Mouse (Mus musculus): ENCODE measurements around the gene Aven. TPM values are rescaled to one million over a fixed set of nuclear protein-coding genes. Genes with fewer than 3 reads are reported as not detected.

Gene Aven
- polyA plus RNA-seq, 1 experiment: 12.9 TPM

DNA sequence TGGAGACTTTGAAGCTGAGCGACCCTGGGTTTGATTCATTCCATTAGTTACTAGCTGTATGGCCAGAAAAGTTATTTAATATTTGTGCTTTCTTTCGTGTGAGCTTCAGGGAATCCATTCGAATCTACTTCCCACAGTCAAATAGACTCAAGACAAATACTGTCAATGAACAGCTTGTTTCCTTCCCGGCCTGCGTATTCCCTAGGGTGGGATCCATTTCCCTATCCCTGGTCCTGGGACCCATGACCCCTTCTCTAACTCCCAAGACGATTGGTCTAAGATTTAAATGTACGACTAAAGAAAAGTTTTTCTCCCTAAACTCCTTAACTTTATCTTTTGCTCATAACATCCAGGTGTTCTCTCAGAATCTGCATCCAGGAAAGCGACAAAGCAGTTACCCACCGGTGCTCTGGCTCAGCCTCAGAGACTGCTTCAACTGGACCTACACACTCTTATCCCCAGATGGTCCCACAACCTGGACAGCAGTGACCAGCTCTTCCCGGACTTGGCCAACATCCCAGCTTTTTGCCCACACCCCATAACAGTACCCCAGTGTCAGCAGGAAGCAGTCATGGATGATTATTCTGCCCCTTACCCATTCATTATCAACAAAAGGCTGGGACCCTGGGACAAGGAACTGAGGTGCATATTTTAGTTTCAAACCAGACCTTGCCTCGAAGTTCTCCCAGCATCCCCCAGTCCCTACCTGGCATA lies 2.1 kb upstream of the Aven start:
- DNase-seq (ENCODE audit: low spot score): no peak

DNA sequence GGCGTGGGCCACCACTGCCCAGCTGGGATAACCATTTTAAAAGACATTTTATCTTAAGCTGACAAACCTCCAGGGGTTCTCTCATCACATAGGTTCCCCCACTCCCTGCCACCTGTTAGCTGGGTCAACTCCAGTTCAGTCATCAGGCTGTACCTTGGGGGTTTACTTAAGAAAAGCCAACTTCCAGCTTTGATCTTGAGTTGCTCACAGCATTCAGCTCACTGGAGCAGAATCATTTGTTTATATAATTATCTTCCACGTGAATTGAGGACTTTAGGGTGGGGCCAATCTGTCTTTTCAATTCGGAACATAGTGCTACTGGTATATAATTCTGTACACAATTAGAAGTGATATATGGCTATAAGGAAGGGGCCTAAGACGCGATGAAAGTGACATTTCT lies 1.1 kb upstream of the Aven start:
- no peak for DNase-seq (ENCODE audit: low spot score)

DNA sequence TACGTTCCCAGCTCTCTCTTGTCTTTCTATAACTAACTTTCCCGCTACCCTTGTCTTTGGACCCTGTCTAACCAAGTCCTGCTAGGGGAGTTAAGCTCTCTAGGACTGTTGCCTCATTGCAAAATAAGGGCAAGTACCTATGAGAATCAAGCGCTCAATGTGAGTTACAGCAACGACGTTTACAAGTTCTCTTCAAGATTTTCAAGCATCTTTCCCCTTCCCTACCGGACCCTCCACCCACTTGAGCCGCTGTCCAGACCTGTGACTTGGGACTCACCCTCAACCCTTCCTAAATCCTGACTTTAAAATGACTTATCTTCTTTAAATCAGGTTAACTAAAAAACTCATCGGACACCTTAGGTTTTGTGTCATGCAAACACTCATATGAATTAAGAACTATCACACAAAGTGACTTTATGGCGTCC lies 321 bp upstream of the Aven start:
- DNase-seq (ENCODE audit: low spot score): no peak

DNA sequence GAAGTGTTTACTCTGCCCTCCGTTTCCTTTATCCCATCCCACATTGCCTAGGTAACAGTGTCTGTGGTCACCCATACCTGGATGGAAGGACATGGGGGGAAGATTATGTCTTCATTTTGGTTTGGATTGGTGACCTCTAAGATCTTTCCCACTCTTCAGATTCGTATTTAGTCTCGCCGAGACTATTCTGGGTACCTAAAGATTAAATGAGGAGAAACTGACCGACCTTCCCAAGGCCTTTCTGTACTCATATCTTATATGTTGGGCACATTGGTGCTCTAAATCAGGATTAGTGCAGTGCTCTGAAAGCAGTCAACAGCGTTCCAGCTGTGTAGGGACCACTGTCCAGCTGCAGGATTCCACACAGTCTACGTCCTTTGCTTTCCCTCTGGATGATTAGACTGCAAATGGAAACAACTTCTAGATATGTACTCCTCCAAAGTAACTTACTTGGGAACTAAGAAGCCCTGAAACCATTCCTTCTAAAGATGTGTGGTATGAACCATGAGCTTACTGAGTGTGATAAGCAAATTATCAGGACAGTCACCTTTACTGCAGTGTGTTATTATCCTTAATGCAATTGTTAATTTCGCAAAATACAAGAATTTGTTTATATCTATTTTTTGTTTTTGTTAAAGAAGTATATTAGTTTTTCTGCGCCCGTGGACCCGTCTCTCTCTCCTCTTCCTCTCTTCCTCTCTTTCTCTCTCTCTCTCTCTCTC lies 936 bp downstream of the Aven start:
- DNase-seq (ENCODE audit: low spot score): no peak

DNA sequence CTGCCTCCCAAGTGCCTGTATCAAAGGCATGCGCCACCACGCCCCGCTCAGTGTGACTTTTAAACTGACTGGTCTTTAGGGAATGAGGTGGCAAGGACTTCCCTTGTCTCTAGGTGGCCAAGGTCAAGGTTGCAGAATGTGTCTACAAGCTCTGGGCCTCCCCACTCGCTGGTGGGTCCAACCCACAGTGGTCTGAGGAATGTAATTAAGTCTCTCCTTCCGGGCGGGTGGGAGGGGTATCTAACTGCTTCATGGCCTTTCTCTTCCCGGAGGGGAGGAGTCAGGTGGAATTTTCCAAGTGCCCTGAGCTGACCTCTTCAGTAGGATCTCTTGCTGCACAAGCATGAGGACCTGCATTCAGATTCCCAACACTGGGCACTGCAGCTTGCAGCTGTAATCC lies 5.1 kb downstream of the Aven start:
- DNase-seq (ENCODE audit: low spot score): no peak

DNA sequence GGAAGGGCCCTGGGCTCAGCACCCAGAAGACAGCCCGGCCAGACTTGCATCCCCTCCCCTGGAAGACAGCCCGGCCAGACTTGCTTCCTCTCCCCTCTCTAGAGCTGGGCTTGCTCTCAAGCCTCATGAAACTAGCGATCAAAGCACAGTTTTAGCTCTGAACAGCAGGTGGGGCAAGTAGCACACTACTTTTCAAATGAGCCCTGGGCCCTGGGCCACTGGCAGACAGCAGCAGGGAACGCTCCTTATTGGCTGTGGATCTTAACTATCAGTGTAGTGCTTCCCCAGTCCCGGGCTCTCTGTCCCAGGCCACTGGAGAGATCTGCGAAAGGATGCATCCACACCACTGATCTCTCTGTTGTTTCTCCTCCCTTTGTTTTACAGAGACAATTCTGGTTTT lies 8.4 kb downstream of the Aven start:
- DNase-seq (ENCODE audit: low spot score): no peak

DNA sequence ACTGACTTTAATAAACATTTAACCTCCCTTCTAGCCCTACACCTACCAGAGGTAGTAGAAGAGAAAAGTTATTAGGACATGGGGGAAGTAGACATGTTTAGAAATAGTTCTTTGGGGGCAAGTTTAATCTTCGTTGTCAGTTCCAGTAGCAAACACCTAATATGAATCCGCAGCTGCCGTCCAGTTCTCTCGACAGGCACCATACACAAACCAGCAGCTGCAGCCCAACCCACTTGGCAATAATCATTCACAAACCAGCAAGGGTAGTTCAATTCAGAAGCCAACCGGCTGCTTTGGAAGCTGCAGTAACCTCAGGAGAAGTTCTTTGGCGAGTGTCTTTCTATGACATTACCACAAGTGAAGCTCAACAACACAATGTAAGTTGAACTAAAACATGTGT lies 11.2 kb downstream of the Aven start:
- DNase-seq (ENCODE audit: low spot score): no peak

DNA sequence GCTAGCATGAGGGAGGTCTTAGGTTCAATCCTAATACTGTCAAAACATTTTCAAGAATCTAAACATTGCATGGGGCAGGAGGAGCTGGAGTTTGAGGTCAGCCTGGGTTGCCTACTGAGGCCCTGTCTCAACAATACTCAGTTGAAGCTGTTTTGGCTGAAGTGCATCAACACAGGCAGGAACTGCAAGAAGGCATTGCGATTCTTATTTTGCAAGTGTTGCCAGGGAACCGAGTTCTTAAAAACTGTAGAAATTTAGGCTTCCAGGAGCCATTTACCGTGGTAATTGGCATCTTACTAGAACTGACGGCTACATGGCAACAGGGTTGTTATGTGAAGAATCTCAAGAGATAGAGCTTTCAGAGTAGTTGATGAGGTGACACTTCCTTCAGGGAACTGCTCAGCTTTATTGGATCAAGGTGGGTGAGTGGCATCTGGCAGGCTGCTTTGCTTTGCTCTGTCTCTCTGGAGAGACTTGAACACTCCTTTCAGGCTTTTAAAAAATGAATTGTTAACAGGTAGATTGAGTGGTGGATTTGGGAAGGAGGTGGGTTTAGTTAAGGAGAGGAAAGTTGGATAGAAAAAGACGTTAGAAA lies 14.2 kb downstream of the Aven start:
- no peak for DNase-seq (ENCODE audit: low spot score)

DNA sequence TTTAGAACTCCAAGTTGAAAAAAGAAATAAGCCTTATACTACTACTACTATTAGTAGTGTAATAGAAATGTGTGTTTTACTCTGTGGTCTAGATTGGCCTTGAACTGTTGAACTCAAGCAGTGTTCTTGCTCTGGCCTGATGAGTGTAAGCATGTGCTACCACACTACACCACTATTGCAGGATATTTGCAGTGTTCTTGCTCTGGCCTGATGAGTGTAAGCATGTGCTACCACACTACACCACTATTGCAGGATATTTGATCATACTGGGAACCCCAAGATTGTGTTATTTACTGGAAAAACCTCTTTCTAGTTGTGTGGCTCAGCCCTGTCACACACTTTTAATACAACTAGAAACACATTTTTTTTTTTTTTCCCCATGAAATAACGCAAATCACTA lies 14.7 kb downstream of the Aven start:
- DNase-seq (ENCODE audit: low spot score): no peak

DNA sequence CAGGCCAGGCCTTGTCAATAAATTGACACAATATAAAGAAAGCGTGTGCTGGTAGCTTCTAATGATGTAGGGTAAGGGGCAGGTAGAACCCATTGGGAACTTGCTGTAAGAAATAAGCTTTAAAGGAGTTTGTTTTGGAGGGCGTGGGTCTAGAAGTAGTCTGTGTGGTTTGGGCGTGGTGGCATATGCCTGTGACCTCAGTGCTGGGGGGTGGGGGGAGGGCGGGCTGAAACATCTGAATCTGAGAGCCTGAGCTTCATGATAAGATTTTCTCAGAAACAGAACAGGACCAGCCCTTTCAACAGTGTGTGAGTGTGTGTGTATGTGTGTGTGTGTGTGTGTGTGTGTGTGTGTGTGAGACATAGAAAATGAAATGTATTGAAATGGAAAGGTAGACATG lies 17.4 kb downstream of the Aven start:
- DNase-seq (ENCODE audit: low spot score): no peak

DNA sequence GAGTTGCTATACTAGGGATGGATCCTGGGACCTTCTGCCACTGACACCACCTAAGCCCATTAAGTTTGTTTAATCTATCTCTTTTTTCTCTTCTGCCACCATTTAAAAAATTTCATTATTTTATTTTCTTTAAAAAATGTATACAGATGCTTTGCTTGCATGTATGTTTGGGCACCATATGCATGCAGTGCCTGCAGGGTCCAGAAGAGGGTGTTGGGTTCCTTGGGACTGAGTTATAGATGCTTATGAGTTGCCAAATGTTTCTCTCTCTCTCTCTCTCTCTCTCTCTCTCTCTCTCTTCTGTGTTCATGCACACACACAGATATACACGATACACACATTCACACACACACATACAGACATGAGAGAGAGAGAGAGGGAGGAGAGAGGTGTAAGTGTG lies 20.3 kb downstream of the Aven start:
- no peak for DNase-seq (ENCODE audit: low spot score)

DNA sequence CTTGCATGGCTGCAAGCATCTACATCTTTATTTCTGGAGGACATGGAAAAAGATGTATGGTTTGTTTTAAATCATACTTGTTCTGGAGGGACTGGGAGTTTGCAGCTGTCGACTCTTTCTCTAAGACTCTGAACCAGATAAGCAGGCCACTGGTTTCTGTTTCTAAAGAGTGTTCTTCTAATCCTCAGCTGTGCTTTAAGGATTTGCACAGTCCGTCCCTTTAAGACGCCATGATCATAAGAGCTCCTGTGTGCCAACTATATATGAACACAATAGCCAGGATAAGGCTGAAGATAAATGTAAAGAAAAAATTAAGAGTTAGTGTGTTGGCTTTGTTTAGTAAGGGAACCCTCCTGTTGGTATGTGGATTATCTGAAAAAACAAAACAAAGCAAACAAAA lies 24.0 kb downstream of the Aven start:
- DNase-seq (ENCODE audit: low spot score): no peak

DNA sequence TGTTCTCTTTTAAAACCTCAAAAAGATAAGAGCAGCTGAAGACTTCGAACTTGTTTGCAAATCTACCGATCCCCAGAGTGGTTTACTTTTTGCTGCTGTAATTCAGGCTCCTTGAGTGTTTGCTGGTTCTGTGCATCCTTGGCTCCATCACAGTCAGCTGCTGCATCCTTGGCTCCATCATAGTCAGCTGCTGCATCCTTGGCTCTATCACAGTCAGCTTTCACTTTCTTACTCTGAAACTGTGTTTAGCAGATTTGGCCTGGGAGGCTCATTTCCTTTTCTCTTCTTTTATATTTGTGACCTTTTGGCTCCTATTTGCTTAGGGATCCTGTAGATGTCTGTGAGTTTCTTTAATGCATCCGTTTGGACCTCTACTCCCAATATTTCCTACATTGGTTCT lies 24.5 kb downstream of the Aven start:
- DNase-seq (ENCODE audit: low spot score): no peak

DNA sequence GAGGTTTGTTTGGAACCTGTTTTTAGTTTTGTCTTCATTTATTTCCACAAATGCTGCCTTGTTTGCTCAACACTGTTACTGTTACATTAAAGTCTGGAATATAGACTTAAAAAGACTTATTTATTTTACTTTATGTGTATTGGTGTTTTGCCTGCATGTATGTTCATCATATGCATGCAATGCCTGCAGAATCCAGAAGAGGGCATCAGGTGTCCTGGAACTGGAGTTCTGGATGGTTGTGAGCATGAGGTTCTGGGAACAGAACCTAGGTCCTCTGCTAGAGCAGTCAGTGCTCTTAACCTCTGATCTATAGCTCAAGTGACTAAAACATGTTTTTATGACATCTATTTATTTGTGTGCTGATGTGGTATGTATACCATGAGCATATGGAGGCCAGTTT lies 25.8 kb downstream of the Aven start:
- DNase-seq (ENCODE audit: low spot score): no peak

DNA sequence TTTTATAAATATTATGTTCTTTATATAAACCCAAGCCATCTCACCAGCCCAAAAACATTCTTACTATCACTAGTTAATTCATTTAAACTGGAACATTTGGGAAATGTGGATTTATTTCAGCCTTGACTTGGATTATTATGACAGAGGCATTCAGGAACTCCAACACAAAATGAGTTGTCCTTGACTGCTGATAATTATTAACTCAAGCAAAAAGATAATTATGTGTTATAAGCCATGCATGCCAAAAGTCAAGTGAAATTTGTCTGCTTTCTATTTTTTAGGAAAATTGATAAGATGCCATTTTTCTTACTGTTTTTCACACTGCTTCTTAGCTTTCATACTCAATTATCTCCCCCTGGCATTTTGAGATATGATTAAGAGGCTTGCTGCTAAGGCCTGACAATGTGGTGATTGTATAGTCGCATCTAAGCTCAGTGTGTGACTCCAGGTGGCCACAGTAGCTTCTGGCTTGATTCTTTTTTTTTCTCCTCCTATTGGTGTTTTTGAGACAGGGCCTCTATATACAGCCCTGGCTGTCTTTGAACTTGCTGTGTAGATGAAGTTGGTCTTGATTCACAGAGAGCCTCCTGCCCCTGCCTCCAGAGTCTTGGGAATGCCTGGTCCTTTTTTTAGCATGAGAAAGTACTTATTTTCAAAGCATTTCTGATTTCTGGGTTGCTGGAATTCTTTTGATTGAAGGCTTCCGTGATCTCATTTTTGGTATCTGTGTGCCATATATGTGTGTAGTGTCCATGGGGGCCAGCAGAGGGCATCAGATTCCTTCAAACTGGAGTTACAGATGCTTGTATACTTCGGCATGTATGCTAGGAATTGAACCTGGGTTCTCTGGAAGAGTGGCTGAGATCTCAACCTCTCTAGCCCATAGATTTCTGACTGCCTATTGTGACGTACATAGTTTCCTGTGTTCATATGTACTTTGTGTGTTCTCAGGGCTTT lies 28.0 kb downstream of the Aven start:
- no peak for DNase-seq (ENCODE audit: low spot score)

DNA sequence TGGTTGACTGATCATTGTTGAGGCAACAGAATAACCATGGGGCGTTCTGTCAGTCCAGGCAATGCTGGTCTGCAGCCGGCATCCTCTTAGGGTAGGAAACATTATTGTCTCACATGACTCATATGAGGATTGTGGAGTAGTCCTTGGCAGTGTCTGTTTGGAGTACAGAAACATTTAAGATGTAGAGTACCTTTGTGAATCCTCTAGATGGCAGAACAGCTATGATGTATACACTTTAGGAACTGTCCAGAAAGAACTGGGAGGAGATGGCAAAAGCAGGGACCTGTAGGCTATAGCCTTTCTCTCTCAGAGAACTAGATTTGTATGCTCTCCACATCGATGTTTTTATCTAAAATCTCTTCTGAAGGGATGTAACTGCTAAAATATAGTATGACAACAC lies 34.2 kb downstream of the Aven start:
- no peak for DNase-seq (ENCODE audit: low spot score)

DNA sequence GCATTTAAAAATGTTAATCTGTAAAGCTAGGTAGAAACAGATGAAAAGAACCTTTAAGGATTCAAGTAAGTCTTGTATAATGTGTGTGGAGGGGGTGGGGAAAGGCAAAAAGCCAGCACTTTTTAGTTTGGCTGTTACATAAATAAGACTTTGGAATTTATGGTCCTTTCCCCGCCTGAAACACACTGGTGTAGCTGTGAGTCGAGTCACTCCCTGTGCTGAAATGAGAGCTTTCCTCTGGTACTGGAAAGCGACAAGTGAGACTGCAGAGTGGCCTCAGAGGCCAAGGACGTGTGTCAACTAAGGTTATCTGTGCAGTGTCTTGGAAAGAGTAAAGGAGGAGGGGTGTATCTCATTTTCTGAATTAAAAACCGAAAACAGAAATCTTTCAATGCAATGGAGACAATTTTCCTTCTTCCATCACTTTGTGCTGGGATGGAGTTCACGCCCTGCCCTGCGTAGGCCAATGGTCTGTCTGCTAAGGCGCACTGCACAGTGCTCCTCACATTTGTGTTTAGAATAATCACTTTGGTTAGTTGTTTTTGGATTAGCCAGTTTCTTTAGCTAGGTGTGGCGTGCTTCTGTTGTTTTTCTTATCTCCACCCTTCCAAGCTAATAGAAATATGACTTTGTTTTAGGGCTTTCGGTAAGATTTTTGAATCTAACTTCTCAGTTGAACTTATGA lies 40.2 kb downstream of the Aven start:
- no peak for DNase-seq (ENCODE audit: low spot score)

DNA sequence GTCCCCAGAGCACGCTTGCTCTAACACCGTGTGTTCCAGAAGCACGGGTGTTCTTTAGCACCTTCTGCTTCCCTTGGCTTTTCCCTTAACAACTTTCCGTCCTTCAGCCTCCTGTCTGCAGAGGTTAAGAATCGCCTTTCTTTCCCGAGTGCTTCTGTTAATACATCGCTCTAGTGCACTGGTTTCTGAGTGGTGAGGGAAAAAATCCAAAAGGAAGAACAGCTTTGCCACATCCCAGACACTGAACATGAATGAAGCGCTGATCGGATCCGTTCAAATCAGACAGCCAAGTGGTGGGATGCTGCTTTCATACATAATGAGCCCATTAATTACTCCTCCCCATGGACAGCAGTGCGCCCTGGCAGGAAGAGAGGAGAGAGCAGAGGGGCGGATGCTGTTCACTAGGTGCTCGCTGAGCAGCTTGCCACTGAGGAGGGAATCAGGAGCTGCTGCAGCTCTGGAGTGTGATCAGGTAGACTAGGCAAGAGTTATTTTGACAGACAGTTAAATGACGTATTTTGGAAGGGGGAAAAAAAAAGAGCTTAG lies 42.0 kb downstream of the Aven start:
- no peak for DNase-seq (ENCODE audit: low spot score)

DNA sequence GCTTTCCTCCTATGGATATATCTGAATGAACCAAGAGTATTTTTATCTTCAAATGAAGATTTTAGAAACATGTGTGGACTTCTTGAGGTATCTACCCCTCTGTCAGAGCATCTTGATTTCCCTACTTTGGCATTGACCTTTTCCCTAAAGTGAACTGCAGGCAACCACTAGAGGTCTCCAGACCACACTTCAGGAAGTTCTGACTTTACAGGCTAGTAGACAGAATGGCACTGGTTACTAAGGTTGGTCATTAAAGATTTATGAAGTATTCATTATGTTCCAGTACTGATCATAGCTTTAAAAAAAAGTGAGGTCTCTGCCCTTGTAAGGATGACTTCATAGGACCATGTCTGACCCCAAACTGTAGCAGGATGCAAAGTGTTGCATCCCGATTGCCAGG lies 46.0 kb downstream of the Aven start:
- DNase-seq (ENCODE audit: low spot score): no peak

DNA sequence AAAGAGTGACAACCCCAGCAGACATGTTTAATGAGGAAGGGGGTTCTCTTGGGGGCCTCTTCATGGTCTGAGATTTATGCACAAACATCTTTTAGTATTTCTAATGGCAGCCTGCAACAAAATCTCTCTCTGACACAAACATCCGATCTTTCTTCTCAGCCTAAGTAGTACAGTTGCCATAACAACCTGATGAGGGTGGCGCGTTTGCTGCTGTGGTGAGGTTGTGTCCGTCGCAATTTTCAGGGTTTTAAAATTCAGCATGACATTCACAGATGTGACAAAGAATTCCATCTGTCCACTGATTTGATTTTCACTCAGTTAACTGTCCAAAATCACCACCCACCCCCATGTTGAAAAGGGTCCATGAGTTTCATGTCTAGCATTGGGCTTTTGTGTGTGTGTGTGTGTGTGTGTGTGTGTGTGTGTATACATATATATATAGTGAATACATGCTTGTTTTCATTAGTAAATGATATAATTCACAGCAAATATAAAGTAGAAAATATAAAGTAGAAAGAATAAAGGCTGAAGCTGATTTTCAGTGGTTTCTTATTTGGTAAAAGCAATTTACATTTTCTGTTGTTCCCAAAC lies 49.0 kb downstream of the Aven start:
- no peak for DNase-seq (ENCODE audit: low spot score)

DNA sequence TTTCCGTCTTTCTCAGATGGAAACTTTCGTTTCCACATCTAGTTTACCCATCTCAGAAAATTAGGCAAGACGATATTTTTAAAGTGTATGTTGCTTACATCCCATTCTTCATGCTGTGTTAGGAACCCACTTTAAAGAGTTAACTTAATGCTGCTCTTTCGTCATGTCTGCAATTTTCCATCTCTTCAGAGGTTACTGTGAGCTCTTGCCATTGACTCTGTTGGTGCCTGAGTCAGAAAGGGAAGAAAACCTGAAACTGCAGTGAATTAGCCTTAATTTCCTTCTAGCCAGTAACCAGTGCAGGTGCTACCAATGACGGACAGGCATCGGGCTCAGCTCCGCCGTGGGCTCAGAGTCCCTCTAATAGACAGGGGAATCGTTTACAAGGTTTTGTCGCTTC lies 63.8 kb downstream of the Aven start:
- no peak for DNase-seq (ENCODE audit: low spot score)
